Mouse (Mus musculus) mouse embryonic stem cell (cell line): ENCODE results near the gene Arhgap9.

Experiments used
- in situ Hi-C, 2 experiments: fragments of 300-500 bp; cut with MboI; formaldehyde crosslinking; loops; 1 replicate in 1 of 2; 3 replicates in 1 of 2; pipeline ENCODE4 v1.14.3; 2019 to 2020; ENCODE audit warnings: low sequenced_read_pairs in 2 of 2, low pct_unique_long_range_greater_than_20kb in 1 of 2, mixed read lengths in 1 of 2; ENCODE audit not compliant: unreplicated experiment in 1 of 2

The Arhgap9 gene

DNA sequence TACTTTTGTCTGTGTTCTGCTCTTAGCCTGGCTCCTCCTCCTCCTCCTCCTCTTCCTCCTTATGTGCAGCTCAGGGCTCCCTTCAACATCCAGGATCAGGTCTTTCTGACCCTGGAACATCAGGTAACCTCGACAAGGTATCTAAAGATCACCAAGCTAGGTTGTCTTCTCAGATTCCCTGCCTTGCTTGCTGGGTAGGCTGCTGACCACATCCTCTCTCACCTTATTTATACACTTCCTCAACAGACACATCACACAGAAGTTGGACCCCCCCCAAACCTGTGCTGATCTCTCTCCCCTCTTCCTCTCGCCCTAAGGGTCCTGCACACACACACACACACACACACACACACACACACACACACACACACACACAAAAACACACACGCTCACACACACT is at the start of gene Arhgap9:
Arhgap9 (plus strand) TSS at position 344 of the 400 bp plus-strand sequence.
- in situ Hi-C loops: no loop called here

DNA sequence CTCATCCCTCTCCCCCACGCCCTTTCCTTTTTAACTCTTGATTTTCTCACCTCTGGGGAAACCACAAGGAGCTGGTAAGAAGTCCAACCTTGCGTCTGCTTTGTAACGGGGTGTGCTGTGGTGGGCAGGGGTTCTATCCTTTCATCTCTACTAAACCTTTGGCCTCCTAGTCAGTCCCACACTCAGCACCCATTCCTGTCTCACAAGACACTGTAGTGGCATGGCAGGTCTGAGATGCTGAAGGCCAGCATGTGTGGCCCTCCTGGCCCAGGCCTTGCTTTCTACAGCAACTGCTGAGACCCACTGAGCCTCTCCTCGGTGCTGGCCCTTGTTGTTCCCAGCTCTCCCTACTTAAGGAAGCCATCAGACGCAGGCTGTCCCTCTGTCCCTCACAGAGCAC is 49.4 kb upstream of the Arhgap9 start:
- in situ Hi-C loops: no loop called here

DNA sequence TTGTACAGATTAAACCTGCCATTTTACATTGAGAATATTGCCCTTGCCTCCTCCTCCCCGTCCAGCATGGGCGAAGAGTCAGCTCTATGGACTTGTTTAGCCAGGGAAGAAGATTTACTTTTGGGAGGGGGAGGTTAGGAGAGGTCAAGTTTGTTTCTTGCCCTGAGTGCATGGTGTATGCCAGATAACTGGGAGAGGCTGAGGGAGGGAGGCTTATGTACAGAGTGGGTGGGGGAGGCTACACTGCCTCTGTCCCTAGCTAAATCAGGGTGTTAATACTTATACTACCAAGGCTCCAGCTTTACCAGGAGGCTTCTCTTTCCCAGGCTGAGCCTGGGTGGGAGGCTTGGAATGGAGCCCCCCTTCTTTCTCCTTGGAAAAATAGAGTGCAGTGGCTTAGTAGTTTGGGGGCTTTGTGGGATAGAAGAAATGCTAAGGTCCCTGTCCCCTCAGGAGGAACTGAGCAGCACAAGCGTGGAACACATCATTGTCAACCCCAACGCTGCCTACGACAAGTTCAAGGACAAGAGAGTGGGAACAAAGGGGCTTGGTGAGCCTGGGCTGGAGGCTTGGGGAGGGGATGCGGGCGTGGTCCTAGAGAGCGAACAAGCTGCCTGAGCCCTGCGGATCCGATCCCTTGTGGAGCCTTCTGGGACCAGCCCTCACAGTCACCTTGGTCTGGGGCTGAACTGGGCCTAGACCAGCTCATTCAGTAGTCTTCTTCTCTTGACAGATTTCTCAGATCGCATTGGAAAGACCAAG is 47.3 kb upstream of the Arhgap9 start:
- in situ Hi-C loops: no loop called here

DNA sequence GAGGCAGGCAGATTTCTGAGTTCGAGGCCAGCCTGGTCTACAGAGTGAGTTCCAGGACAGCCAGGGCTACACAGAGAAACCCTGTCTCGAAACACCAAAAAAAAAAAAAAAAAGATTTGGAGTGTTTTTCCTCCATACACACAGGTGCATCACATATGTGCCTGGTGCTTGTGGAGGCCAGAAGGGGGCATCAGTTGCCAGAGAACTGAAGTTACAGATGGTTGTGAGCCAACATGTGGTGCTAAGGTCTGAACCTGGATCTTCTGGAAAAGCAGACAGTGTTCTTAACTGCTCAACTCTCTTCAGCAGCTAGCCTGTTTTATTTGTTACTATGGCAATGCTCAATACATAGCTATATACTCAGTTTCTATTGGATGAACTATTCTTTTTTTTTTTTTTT is 42.0 kb upstream of the Arhgap9 start:
- in situ Hi-C loops: no loop called here

DNA sequence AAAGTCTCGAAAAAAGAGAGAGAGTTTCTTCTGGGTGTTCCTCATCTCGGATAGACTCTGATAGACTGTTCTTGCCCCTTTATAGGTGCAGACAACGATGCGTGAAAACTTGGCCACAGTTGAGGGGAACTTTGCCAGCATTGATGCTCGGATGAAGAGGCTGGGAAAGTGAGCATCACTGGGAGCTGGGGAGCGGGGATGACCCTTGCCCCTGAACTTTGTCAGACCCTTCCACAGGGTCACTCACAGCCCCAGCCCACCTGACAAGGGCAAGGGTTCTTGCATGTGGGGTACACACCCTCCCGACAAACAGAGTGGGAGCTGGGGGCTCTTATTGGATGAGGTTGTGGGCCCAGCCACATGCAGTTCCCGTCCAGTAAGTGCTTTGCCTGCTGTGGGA is 40.4 kb upstream of the Arhgap9 start:
- in situ Hi-C loops: no loop called here

DNA sequence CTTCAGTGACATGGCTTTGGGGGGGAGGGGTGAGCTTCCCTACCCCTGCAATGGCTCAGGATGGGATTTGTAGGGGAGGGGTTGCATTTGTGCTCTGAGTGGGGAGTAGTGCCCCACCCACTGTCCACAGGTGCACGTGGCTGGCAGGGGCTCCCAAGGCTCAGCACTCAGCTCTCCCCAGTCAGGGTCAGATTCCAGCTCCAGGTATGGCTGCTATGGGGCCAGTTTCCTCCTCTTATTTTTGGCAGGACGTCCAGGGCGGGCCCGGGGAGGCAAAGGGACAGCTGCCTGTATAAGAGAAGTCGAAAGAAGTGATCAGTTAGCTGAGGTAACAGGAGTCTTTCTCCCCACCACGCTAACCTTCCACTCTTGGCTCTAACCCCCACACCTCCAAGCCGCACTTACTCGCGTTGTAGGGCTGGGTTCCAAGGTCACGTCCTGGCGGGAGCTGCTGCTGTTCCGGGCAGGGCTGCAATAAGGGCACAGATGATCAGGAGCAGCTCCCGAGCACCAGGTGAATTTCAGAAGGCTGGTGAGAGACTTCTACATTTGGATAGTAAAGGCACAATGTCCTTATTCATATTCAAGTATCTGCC is 39.0 kb upstream of the Arhgap9 start:
- in situ Hi-C loops: no loop called here

DNA sequence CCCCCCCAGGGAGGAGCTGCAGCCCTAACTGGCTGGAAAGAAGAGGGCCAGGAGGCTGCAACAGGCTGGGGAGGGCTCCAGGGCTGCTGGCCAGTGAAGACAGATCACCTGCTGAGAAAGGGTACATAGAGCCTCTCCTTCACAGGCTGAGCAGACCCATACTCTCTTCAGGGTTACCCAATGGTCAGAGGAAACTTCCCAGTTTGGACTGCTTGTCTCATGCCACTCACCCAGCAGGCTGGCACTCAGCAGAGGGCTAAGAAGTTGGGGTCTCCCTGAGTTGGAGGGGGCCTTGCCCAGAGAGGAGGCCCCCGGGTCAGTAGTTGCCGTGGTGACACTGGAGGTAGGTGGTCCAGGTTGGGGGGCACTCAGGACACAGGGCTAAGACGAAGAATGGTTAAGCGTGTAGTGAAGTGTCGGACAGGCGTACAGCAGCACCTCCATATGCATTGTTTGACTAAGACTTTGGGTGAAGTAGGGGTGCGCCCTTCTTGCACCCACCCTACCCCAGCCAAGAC is 37.6 kb upstream of the Arhgap9 start:
- in situ Hi-C loops: no loop called here

DNA sequence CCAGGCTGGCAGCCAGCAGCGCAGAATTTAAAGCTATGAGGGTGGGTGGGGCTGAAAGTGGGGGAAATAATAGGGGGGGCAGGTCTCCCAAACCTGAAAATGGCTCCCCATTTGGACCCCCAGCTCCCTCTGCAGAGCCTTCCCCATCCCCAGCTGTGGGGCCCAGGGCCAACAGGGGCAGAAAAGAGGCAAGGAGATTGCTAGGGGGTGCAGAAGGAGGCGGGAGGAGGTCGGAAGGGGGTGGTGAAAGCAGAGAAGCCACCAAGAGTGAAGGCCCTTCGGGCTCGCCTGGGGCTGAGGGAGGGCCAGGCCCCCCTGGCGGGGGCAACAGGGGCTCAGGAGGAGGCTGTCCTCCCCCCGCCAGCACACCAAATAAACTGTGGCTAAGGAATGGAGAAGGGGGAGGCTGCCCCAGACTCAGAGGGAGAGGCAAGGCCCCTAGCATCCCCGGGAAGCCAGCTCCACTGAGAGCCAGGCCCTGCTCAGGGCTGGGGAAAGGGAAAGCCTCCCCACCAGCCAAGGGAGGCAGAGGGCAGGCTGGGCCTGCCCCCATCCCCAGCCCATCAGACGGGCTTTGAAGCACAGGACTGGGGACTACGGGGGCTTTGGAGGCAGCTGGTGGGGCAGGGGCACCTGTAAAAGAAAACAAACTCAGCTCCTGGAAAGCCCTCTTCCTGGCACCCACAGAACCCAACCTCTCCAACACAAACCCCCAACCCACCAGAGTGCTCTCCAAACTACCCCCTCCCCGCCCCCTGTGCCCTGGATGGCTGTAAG is 36.9 kb upstream of the Arhgap9 start:
- in situ Hi-C loops: no loop called here

DNA sequence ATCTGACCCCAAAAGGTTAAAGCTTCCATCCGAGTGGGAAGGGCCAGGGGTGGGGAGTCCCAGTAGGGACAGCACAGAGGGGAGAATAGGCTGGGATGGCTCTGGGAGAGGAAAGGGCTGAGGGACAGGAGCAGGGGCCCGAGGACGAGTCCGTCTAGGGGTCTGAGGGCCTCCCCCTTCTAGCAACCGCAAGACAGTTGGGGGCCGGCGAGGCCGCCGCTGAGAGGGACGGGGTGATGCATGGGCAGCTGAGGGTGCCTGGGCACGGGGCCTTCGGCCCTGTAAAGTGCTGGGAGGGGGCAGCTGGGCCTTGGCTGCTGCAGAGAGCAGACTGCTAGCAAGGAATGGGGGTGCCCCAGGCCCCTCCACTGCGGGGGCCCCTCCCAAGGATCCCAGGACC is 36.1 kb upstream of the Arhgap9 start:
- in situ Hi-C loops: no loop called here

DNA sequence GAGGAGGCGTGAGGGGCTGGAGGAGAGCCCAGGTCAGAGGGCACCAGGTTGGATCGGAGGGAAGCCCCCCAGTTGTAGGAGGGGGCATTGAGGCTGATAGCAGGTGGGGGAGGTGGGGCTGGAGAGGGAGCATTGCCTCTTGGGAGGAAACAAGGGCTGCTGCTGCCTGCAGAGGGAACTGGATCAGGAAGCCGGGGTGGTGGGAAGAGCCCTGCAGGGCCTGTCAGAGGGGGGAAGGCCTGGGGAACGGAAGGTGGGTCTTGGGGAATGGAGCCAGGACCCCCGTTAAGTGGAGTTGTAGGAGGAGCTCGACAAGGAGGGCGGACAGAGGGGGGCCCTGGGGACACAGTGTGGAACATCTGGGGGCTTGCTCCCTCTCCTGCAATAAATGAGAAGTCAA is 35.6 kb upstream of the Arhgap9 start:
- in situ Hi-C loops: no loop called here

DNA sequence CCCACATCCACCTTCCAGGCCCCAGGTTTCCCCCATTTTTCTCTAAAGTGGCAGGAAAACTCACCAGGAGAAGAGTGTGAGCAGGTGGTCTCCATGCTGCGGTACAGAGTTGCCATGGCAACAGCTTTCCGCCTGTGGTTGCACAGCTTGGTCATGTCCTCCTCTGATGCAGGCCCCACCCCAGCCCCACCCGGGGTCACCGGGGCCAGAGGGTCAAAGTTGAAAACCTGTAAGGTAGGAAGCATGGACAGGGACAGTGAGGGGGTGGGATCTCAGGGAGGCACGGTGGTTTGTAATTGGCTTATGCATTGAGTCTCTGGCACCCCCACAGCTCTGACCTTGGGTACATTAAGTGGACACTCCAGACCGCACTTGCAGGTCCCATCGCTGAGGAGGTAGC is 35.0 kb upstream of the Arhgap9 start:
- in situ Hi-C loops: no loop called here

DNA sequence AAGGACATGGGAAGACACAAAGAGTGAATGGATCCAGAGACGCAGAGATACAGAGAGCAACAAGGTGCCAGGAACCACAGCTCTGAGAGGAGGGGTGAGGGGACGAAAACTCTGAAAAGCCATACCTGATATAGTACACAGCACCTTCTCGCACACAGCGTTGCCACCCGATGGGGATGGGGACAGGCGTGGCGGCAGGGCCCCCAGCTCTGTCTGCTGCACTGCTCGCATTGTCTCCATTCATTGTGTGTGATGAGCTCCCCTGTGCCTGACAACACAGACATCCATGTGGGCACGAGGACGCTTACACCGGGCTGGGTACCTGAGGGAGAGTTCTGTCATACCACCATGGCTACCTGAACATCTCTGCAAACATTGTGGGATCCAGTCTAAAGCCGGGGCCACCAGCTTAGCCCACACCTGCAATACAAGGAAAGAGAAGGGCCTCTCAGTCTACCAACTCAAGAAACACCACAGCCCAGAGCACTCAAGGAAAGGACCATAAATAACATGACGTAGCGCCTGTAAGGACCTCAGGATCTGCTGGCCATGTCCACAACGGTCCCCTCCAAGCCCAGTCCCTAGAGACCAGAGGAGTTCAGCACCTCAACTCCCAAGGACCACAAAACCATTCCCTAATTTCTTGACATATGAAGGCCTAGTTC is 34.4 kb upstream of the Arhgap9 start:
- in situ Hi-C loops: no loop called here

DNA sequence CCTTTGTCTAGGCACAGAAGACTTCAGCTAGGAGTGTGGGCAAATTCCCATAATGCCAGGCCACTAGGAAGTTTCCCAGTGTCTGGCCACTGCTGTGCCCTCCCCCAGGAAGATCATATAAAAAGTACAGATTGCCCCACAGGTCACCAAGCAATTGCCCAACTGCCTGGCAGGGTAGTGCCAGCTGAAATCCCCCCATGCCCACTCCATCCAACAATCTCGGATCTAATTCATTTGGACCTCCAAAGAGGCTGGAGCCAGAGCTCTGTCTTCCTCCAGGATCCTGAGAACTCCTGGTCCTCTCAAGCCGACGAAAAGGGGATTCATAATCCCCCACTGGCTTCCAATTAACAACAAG is 33.8 kb upstream of the Arhgap9 start:
- in situ Hi-C loops: no loop called here

DNA sequence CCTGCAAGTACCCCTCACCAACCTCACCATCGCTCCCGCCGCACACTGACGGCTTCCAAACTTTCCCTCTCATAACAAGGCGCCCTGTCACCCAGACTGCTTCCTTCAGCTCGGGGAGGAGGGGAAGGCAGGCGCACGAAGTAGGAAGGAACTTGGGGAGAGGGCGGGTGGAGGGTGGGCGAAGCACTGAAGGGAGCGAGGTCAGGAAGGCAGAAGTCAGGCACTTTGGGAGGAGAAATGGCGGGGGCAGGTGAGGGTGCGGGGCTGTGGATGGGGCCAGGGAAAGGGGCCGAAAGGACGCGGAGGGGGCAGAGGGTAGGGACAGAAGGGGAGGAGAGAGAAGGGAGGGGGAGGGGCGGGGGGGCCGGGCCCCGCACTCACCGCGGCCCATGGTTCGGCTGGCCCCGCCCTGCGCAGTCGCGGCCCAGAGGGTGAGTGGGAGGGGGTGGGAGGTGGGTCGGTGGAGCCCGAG is 33.4 kb upstream of the Arhgap9 start:
- in situ Hi-C loops: no loop called here

DNA sequence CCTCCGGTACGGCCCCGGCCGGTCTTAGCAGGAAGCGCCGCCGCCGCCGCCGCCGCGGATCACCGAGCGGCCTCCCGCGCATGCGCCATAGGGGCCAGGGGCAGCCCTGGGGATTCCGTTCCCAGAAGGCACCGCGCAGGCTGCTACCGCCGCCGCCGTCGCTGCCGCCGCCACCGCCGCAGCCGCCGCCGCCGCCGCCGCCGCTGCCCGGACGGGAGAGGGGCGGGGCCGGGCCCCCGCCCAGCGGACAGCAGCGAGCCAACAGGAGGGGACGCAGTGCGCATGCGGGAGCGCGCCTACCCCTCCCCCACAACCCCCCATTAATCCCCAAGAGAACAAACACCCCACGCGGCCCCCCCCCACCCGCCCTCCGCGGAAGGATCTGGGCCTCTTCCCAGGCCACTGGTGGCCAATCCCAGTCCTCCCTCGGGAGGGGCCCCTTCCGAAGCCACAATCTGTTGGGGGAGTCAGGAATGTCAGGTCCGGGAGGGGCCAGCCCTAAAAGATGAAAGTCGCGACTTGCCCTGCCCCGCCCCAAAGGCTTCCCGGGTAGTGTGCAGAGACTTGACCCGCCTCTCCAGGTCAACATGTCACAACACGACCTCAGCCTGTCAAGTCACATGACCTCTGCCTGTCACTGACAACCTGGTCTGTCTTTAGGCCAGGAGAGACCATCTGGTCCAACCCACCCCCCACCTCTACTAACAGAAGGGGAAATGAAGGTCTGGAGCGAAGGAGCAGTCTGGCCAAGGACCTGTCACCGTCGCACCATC is 32.8 kb upstream of the Arhgap9 start, which contains the start of gene Mbd6:
Mbd6 (minus strand) TSS at position 219 of the 773 bp plus-strand sequence.
- in situ Hi-C loops: no loop called here

DNA sequence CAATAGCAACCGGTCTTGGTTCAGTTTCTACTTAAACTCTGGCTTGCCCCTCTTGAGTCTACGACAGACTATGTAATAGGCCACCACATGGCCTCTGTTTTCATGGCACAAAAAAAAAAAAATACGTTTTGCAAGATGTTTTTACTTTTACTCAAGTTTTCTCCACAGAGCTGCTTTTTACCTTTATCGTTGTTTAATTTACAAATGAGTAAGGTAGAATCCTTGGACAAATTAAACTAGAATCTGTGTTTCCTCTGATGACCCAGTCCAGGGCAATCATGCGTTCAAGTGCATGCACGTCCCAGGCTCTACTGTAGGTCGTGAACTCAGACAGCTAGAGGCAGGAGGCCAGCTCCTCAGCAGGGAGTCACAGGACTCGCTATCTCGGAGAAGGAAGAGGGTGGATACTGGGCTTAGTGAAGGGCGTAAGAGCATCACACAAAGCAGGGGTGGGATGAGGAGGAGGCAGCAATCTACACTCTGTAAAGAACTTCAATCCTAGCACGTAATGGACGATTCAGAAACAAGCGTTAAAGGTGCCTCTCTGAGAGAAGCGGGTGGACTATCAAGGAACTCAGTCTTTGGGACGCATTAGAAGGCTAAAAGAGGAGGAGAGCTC is 32.1 kb upstream of the Arhgap9 start:
- in situ Hi-C loops: no loop called here

DNA sequence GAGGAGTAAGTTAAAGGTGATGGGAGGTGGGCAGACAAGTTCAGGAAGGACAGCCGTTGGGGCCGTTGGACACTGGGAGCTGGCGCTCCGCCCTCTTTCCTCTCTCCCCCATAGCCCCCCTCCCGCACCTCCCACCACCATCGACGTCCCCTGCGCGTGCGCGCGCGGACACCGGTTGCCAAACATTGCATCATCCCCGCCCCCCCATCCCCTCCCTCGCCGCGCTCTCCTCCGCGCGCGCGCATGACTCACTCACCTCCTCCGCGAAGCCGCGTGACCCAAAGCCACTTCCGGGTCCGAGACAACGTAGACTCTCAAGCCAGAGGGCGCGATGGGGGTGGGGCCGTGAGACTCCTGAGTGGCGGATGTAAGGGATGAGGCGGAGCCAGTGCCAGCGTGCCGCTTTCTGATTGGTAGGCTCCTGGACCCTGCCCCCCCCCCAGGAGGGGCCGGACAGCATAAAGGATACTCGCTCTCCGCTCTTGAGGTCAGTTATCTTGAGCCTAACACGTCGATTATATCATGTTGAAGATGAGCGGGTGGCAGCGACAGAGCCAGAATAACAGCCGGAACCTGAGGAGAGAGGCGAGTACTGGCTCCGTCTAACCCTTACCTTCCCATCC is 31.3 kb upstream of the Arhgap9 start:
- in situ Hi-C loops: no loop called here
